Mouse (Mus musculus) midbrain, postnatal 0 days (tissue): ENCODE measurements around the gene Hhip. TPM values are rescaled to one million over a fixed set of nuclear protein-coding genes. Genes with fewer than 3 reads are reported as not detected.
"Not testable (repeated sequence)": the region's sequence is repeated elsewhere in the genome, so short reads cannot be mapped to it uniquely, and the experiment has no call there.

Source experiments
- ATAC-seq: fragments of 200-750 bp; cut with Nextera tagmentation; 2 replicates; pipeline ENCODE4 v1.8.0; 2017; ENCODE audit warnings: moderate number of reproducible peaks, mild to moderate bottlenecking, moderate TSS enrichment, moderate library complexity; ENCODE audit not compliant: low FRiP score
- DNase-seq: peaks from one replicate; pipeline ENCODE4 v3.0.0-alpha.2; 2015; ENCODE audit warnings: low spot score
- H3K27ac ChIP-seq: fragments of 300-500 bp; sonication (generic); 2 replicates; pipeline ENCODE4 v1.5.1; 2014; ENCODE audit warnings: low read depth, mild to moderate bottlenecking, low read length, mixed read lengths
- H3K27me3 ChIP-seq: fragments of 300-500 bp; sonication (generic); 2 replicates; pipeline ENCODE4 v1.6.1; 2014; ENCODE audit warnings: low read length, control low read depth, mixed read lengths; ENCODE audit not compliant: insufficient read depth
- H3K36me3 ChIP-seq: fragments of 300-500 bp; sonication (generic); 2 replicates; pipeline ENCODE4 v1.6.1; 2014; ENCODE audit warnings: low read length, control low read depth, mixed read lengths; ENCODE audit not compliant: insufficient read depth
- H3K4me1 ChIP-seq: fragments of 300-500 bp; sonication (generic); 2 replicates; pipeline ENCODE4 v1.6.1; 2014; ENCODE audit warnings: mild to moderate bottlenecking, control low read depth, antibody characterized with exemption, low read length, mixed read lengths; ENCODE audit not compliant: insufficient read depth
- H3K4me2 ChIP-seq: fragments of 300-500 bp; sonication (generic); 2 replicates; pipeline ENCODE4 v1.6.1; 2014; ENCODE audit warnings: low read depth, mild to moderate bottlenecking, low read length, mixed read lengths; ENCODE audit not compliant: poor library complexity, severe bottlenecking
- H3K4me3 ChIP-seq: fragments of 300-500 bp; sonication (generic); 2 replicates; pipeline ENCODE4 v1.5.1; 2014; ENCODE audit warnings: low read depth, mild to moderate bottlenecking, low read length, moderate library complexity
- H3K9ac ChIP-seq: fragments of 300-500 bp; sonication (generic); replicated peaks from 2 replicates; pipeline ENCODE4 v1.6.1; 2014; ENCODE audit warnings: mild to moderate bottlenecking, low read length, moderate library complexity, mixed read lengths; ENCODE audit not compliant: poor library complexity, severe bottlenecking
- H3K9me3 ChIP-seq: fragments of 300-500 bp; sonication (generic); 2 replicates; pipeline ENCODE4 v1.6.1; 2016; ENCODE audit warnings: low read length, control low read depth
- CTCF ChIP-seq: IDR thresholded peaks from 2 replicates; pipeline ENCODE4 v1.5.1; 2016; ENCODE audit warnings: antibody characterized with exemption, mild to moderate bottlenecking
- WGBS: fragments of 180-500 bp; shearing (Covaris S2); extraction: QIAGEN DNeasy Blood & Tissue Kit; methylation state at CpG from one replicate; pipeline ENCODE4 v1.1.7; 2014; 5-methylcytosine and 5-hydroxymethylcytosine counted together
- polyA plus RNA-seq: library from polyadenylated mRNA; unstranded; fragments of >200 nt; fragmentation: Nextera tagmentation; extraction: Ambion mirVana; gene quantifications from 2 replicates; pipeline ENCODE4 v1.2.1, GENCODE M21; 2015
- total RNA-seq: library from RNA; depleted of rRNA; stranded (reverse); fragments of >200 nt; gene quantifications from 2 replicates; pipeline ENCODE4 v1.2.3, GENCODE M21; 2014

Hhip gene
- total and polyA plus RNA-seq, 2 experiments from 2014 or later: 3.3 to 3.6 TPM

- Histone ChIP-seq H3K4me3 (no peak overlapping the region), H3K36me3 (no peaks in the 10 kb centered on the region), H3K9me3 (no peaks in the 10 kb centered on the region), H3K4me1 (no peaks in the 10 kb centered on the region), H3K9ac (no peak overlapping the region), H3K27ac (no peak overlapping the region), H3K27me3 (no peaks in the 10 kb centered on the region), H3K4me2 (no peak overlapping the region)
- 90% methylated on average over 5 of the region's 5 CpGs for WGBS
- DNase-seq (no peak), ATAC-seq (no peak)
- TF ChIP-seq CTCF: no peak
These were observed 53.4 kb downstream of the Hhip start for GRCm38 (mm10) chr8:80004421-80004820.

- H3K4me2 ChIP-seq: no peak overlapping the region
- H3K27me3 ChIP-seq: no peaks in the 10 kb centered on the region
- H3K9ac ChIP-seq: no peak overlapping the region
- DNase-seq (no peak), ATAC-seq (no peak)
- 87% methylated on average over 5 of the region's 5 CpGs for WGBS
- no peaks in the 10 kb centered on the region for H3K36me3 ChIP-seq
- no peak overlapping the region for H3K4me3 ChIP-seq
- no peaks in the 10 kb centered on the region for H3K4me1 ChIP-seq
- no peak overlapping the region for H3K27ac ChIP-seq
- no peaks in the 10 kb centered on the region for H3K9me3 ChIP-seq
- TF ChIP-seq CTCF: no peak
These were observed 55.5 kb downstream of the Hhip start for GRCm38 (mm10) chr8:80002313-80002712.

- DNase-seq: no peak
- TF ChIP-seq CTCF: no peak
These were observed 62.7 kb downstream of the Hhip start for GRCm38 (mm10) chr8:79995075-79995474.

GRCm38 (mm10) chr8:79993507-79993906 lies 64.3 kb downstream of the Hhip start:
- no peaks in the 10 kb centered on the region for H3K27me3 ChIP-seq
- no peaks in the 10 kb centered on the region for H3K9me3 ChIP-seq
- DNase-seq (no peak), ATAC-seq (no peak)
- TF ChIP-seq CTCF: no peak
- no peak overlapping the region for H3K27ac ChIP-seq
- H3K9ac ChIP-seq: no peak overlapping the region
- no peaks in the 10 kb centered on the region for H3K36me3 ChIP-seq
- H3K4me3 ChIP-seq: no peak overlapping the region
- 88% methylated on average over 1 of the region's 1 CpGs for WGBS
- H3K4me1 ChIP-seq: no peaks in the 10 kb centered on the region
- no peak overlapping the region for H3K4me2 ChIP-seq

More at GRCm38 (mm10) chr8:79995075-79995474, 62.7 kb downstream of the Hhip start:
- Histone ChIP-seq H3K27ac (no peak overlapping the region), H3K9me3 (no peaks in the 10 kb centered on the region), H3K4me3 (no peak overlapping the region), H3K27me3 (no peaks in the 10 kb centered on the region), H3K4me2 (no peak overlapping the region), H3K4me1 (no peaks in the 10 kb centered on the region), H3K36me3 (no peaks in the 10 kb centered on the region), H3K9ac (no peak overlapping the region)
- WGBS: 49% methylated on average over 6 of the region's 6 CpGs
- no peak for ATAC-seq

- DNase-seq (no peak), ATAC-seq (no peak)
- H3K4me2 ChIP-seq: no peak overlapping the region
- H3K36me3 ChIP-seq: no peaks in the 10 kb centered on the region
- WGBS: 47% methylated on average over 9 of the region's 9 CpGs
- no peaks in the 10 kb centered on the region for H3K4me1 ChIP-seq
- no peaks in the 10 kb centered on the region for H3K9me3 ChIP-seq
- no peak for TF ChIP-seq CTCF
- H3K27me3 ChIP-seq: no peaks in the 10 kb centered on the region
- H3K27ac ChIP-seq: no peak overlapping the region
- H3K4me3 ChIP-seq: no peak overlapping the region
- no peak overlapping the region for H3K9ac ChIP-seq
These were observed 65.5 kb downstream of the Hhip start for GRCm38 (mm10) chr8:79992121-79992848.

- not testable (repeated sequence) for H3K4me1 ChIP-seq, H3K9me3 ChIP-seq, H3K4me2 ChIP-seq, DNase-seq, H3K27ac ChIP-seq, H3K36me3 ChIP-seq, H3K4me3 ChIP-seq, ATAC-seq, H3K9ac ChIP-seq, H3K27me3 ChIP-seq
- 95% methylated on average over 1 of the region's 2 CpGs for WGBS
These were observed 66.4 kb downstream of the Hhip start for GRCm38 (mm10) chr8:79991420-79991819.
